30 mouse cellular contexts compared by ENCODE assay signal in the genomic region with DNA sequence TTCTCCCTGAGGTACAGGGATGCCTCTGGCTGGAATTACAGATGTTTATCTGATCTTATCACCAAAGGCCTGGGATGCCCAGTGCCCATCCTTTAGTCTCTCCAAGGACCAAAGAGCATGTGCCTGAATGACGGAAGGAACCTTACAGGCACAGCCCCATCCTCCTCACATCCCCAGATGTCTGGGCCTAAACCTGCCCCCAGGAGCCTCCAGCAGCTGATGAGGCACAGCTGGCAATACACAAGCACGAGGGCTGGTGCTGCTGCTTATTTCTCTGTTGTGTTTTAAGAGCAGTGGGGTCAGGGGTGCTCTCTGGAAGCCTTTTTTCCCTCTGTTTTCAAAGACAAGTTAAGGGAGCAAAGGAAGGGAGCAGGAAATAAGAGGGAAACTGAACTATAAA. TPM values are rescaled to one million over a fixed set of nuclear protein-coding genes. Genes with fewer than 3 reads are reported as not detected.
DNase-seq lines count a peak whose midpoint lies in the region; ATAC-seq and TF ChIP-seq lines count a peak whose summit lies in the region.
"Had no signal": no experiment of that assay in that cellular context is flagged by ENCODE, and none has a peak within 500 bp of the region (broad histone marks: within the 10 kb centered on the region; RNA-seq: fewer than 3 reads in every experiment).

No protein-coding gene starts in this region.

- no peaks in the 10 kb centered on the region for H3K9me3 ChIP-seq in kidney, embryonic 15.5 days (replicated peaks)
- H3K9me3 ChIP-seq in embryonic facial prominence, embryonic 13.5 days = no peaks in the 10 kb centered on the region
- H3K9me3 ChIP-seq: forebrain, embryonic 13.5 days; heart, embryonic 12.5 days; hindbrain, embryonic 15.5 days; liver, embryonic 12.5 days; midbrain, embryonic 12.5 days; neural tube, embryonic 12.5 days had no signal

- ATAC-seq in kidney, embryonic 15.5 days (replicated peaks; ENCODE audit: low FRiP score) = peak; percentile 55
- no peak for ATAC-seq in embryonic facial prominence, embryonic 13.5 days (ENCODE audit: insufficient number of reproducible peaks, insufficient read depth, low FRiP score, low TSS enrichment, low read depth)
- ATAC-seq: activated CD4-positive, CD25-positive, alpha-beta regulatory T cell, adult 4 months; forebrain, embryonic 13.5 days; inflammation-experienced regulatory T-cells, adult 6 months; liver, embryonic 12.5 days; liver, postnatal 0 days had no signal

- DNase-seq in kidney, postnatal 36 days = no peak
- no peak for DNase-seq in layer of hippocampus, adult 2 months (ENCODE audit: low spot score in 2 of 2)
- no peak for DNase-seq in layer of hippocampus, adult 11-12 months (ENCODE audit: low spot score)
- DNase-seq in gastrocnemius, adult 18-20 months (ENCODE audit: low spot score) = no peak
- DNase-seq: adrenal gland, adult 2 months; adrenal gland, postnatal 36 days; B cell, adult 2 months; cerebellum, adult 18-20 months; cerebellum, postnatal 10 days; gastrocnemius, postnatal 25 days; heart, adult 18-20 months; heart, postnatal 4 days; kidney, adult 9 months; left cerebral cortex, postnatal 4 days; liver, postnatal 0 days; lung, postnatal 36 days; right cerebral cortex, postnatal 4 days; thymus, adult 2 months had no signal

- 19% methylated on average over 2 of the region's 2 CpGs for WGBS in kidney, embryonic 15.5 days
- WGBS in embryonic facial prominence, embryonic 13.5 days = 14% methylated on average over 2 of the region's 2 CpGs

- TF ChIP-seq CTCF in layer of hippocampus, adult 2 months (conservative IDR thresholded peaks at IDR 0.05) = no peak

- H3K36me3 ChIP-seq in kidney, embryonic 15.5 days = no peaks in the 10 kb centered on the region
- no peaks in the 10 kb centered on the region for H3K36me3 ChIP-seq in embryonic facial prominence, embryonic 13.5 days
- H3K36me3 ChIP-seq: heart, embryonic 12.5 days; hindbrain, embryonic 15.5 days; liver, embryonic 12.5 days; midbrain, embryonic 12.5 days; neural tube, embryonic 12.5 days had no signal

- H3K4me2 ChIP-seq in kidney, embryonic 15.5 days = no peak overlapping the region
- no peak overlapping the region for H3K4me2 ChIP-seq in embryonic facial prominence, embryonic 13.5 days
- H3K4me2 ChIP-seq: forebrain, embryonic 13.5 days; heart, embryonic 12.5 days; hindbrain, embryonic 15.5 days; liver, embryonic 12.5 days; midbrain, embryonic 12.5 days; neural tube, embryonic 12.5 days had no signal

- no peak overlapping the region for H3K27ac ChIP-seq in kidney, embryonic 15.5 days
- peak overlapping the region; percentile 98; the same call in 1 of the 2 replicates for H3K27ac ChIP-seq in layer of hippocampus, adult 2 months
- H3K27ac ChIP-seq in embryonic facial prominence, embryonic 13.5 days = no peak overlapping the region
- H3K27ac ChIP-seq: forebrain, embryonic 13.5 days; hindbrain, embryonic 15.5 days; liver, embryonic 12.5 days; midbrain, embryonic 12.5 days; neural tube, embryonic 12.5 days; stomach, postnatal 0 days had no signal

- H3K27me3 ChIP-seq in kidney, embryonic 15.5 days = no peaks in the 10 kb centered on the region
- H3K27me3 ChIP-seq in embryonic facial prominence, embryonic 13.5 days = no peaks in the 10 kb centered on the region
- H3K27me3 ChIP-seq: forebrain, embryonic 13.5 days; heart, embryonic 12.5 days; hindbrain, embryonic 15.5 days; liver, embryonic 12.5 days; midbrain, embryonic 12.5 days; neural tube, embryonic 12.5 days had no signal

- H3K4me1 ChIP-seq in kidney, embryonic 15.5 days = peaks cover 21% of the 10 kb centered on the region
- H3K4me1 ChIP-seq in embryonic facial prominence, embryonic 13.5 days = peaks cover 43% of the 10 kb centered on the region

- H3K9ac ChIP-seq in kidney, embryonic 15.5 days = no peak overlapping the region
- 0 out of 2 replicates have a peak overlapping the region, but pooled peaks have one; percentile 49 for H3K9ac ChIP-seq in embryonic facial prominence, embryonic 13.5 days
- H3K9ac ChIP-seq: forebrain, embryonic 13.5 days; heart, embryonic 12.5 days; hindbrain, embryonic 15.5 days; liver, embryonic 12.5 days; liver, postnatal 0 days; midbrain, embryonic 12.5 days; neural tube, embryonic 12.5 days had no signal

- H3K4me3 ChIP-seq in kidney, embryonic 15.5 days (replicated peaks) = no peak overlapping the region
- no peak overlapping the region for H3K4me3 ChIP-seq in layer of hippocampus, adult 2 months
- H3K4me3 ChIP-seq in embryonic facial prominence, embryonic 13.5 days = no peak overlapping the region
- H3K4me3 ChIP-seq: forebrain, embryonic 13.5 days; heart, embryonic 12.5 days; hindbrain, embryonic 15.5 days; liver, embryonic 12.5 days; midbrain, embryonic 12.5 days; myocyte; neural tube, embryonic 12.5 days had no signal

RNA-seq across cellular contexts. Expression of gene Mrtfb, which starts 57.1 kb away (rescaled TPM):
- 19.9 and 21.2 TPM in 2 replicates for polyA plus RNA-seq in kidney, embryonic 15.5 days (2015; fragmentation: Nextera tagmentation; extraction: Ambion mirVana)
- total RNA-seq in layer of hippocampus, adult 2 months (2021) = 100 to 1,000 TPM; 173 to 185 TPM
- polyA plus RNA-seq in embryonic facial prominence, embryonic 13.5 days (2015; fragmentation: Nextera tagmentation; extraction: Ambion mirVana) = 28.5 and 28.9 TPM in 2 replicates
- 10 to 100 TPM; 23.7 to 24.0 TPM for total RNA-seq in gastrocnemius, adult 18-20 months (2021)

Comparison
In these comparisons a context has a peak if more than half of its experiments do, and no peak if none do; other contexts are left out.
1. RNA of gene Mrtfb, which starts 57.1 kb away (total RNA-seq): 173 to 185 TPM in layer of hippocampus, adult 2 months; 23.7 to 24.0 TPM in gastrocnemius, adult 18-20 months; every median in the first group is over 4 times any median in the second.